Mouse (Mus musculus): ENCODE data around the gene Aox4. TPM values are rescaled to one million over a fixed set of nuclear protein-coding genes. Genes with fewer than 3 reads are reported as not detected.

Gene Aox4
- total RNA-seq (2021) = 10 to 100 TPM; 13.1 to 13.3 TPM

GRCm38 (mm10) chr1:58210203-58210602 lies at the start of gene Aox4:
Gene Aox4 (plus strand): TSS chr1:58210397.
- intact Hi-C loops (cut with DNase I) = no loop called here
- peak; percentile 40 to 60 for DNase-seq (ENCODE audit: extremely low spot score in 1 of 2, low spot score in 2 of 2)

GRCm38 (mm10) chr1:58169893-58170292 lies 40.3 kb upstream of the Aox4 start:
- intact Hi-C loops (cut with DNase I) = no loop called here
- DNase-seq (ENCODE audit: extremely low spot score in 1 of 2, low spot score in 2 of 2) = no peak

DNA sequence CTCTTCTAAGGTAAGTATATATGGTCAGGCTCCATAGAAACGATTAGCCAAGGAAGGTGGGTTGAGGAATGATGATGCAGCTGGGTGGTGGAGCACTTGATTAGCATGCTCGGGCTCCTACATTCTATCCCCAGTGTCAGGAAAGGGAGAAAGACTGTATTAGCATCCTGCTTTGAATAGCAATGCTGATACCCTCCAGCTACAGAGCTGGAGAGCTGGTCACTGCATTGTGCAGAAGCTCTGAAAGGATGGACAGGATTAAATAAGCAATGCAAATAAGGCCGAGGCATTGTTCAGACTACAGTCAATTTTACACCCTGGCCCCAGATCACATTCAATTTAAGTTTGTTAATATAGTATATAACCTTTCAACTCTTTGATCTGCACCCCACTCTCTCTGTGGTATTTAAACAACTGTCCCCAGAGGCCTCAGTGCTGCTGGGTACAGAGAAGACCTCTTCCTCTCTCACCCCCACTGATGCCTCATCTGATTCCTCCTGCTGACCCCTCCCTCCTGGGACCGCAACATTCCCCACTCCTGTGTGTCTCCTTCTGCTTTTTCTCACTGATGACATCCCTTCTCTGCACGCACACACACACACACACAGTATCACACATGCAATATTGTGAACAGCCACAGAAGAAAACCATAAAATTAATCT lies 21.6 kb upstream of the Aox4 start:
- no peak for DNase-seq (ENCODE audit: extremely low spot score in 1 of 2, low spot score in 2 of 2)
- intact Hi-C loops (cut with DNase I) = no loop called here

GRCm38 (mm10) chr1:58194317-58194716 lies 15.9 kb upstream of the Aox4 start:
- intact Hi-C loops (cut with DNase I) = no loop called here
- no peak for DNase-seq (ENCODE audit: extremely low spot score in 1 of 2, low spot score in 2 of 2)

DNA sequence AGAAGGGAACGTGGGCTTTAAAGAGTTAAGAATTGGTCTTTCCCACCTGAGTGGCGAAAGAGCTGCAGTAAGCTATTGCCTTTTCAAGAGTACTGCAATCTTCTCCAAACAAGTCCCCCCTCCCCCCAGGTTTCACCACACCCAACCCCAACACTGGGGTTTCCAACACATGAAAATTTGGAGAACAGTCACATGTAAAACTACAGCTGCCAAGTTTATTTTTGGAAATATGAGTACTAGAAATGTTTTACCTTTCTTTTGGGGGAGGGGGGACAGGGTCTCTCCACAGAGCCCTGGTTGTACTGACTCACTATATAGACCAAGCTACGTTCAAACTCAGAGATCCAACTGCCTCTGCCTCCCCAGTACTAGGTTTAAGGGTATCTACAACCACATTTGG lies 15.2 kb upstream of the Aox4 start:
- DNase-seq (ENCODE audit: extremely low spot score in 1 of 2, low spot score in 2 of 2) = no peak
- intact Hi-C loops (cut with DNase I) = no loop called here

DNA sequence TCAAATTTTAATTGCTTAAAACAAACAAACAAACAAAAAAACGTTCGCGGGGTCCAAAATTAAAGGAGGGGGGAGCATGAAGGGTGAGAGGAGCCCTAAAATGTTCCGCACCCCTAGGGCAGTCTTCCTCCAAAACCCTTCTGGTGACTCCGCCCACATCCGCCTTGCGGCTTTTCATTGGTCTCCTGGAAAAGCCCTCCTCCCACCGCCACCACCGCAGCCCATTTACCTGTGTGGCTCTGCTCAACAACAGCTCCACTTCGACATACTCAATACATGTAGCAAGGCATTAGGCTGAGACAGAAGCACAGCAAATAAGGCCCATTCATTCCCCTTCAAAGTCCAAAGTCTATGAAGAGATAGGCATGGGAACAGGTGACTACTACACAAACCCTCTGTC lies 14.7 kb upstream of the Aox4 start:
- intact Hi-C loops (cut with DNase I) = no loop called here
- no peak for DNase-seq (ENCODE audit: extremely low spot score in 1 of 2, low spot score in 2 of 2)

GRCm38 (mm10) chr1:58197023-58197422 lies 13.2 kb upstream of the Aox4 start:
- intact Hi-C loops (cut with DNase I) = no loop called here
- no peak for DNase-seq (ENCODE audit: extremely low spot score in 1 of 2, low spot score in 2 of 2)

GRCm38 (mm10) chr1:58198386-58198785 lies 11.8 kb upstream of the Aox4 start:
- DNase-seq (ENCODE audit: extremely low spot score in 1 of 2, low spot score in 2 of 2) = no peak
- intact Hi-C loops (cut with DNase I) = no loop called here

DNA sequence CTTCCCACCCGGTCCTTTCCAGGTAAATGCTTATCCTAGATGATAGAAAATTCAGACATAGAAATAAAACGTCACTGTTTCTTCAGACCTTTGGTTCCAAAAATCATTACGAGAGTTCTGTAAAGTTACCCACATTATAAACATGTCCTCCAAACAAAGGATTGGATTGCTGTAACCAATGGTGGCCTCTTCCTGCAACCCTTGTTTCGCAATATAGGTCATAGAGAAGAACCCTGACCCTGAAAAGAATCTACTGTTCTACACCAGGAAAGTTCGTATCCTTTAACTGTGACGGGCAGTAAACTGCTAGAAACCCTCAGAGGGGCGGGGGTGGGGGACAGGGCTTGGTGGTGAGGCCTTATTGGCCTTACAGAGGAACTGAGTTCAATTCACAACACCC lies 2.6 kb downstream of the Aox4 start:
- intact Hi-C loops (cut with DNase I) = no loop called here
- DNase-seq (ENCODE audit: extremely low spot score in 1 of 2, low spot score in 2 of 2) = no peak

- DNase-seq (ENCODE audit: extremely low spot score in 1 of 2, low spot score in 2 of 2) = no peak
- intact Hi-C loops (cut with DNase I) = no loop called here
Measured at GRCm38 (mm10) chr1:58213838-58214237, 3.6 kb downstream of the Aox4 start.

- intact Hi-C loops (cut with DNase I) = no loop called here
- DNase-seq (ENCODE audit: extremely low spot score in 1 of 2, low spot score in 2 of 2) = no peak
Measured at GRCm38 (mm10) chr1:58215353-58215752, 5.2 kb downstream of the Aox4 start.

DNA sequence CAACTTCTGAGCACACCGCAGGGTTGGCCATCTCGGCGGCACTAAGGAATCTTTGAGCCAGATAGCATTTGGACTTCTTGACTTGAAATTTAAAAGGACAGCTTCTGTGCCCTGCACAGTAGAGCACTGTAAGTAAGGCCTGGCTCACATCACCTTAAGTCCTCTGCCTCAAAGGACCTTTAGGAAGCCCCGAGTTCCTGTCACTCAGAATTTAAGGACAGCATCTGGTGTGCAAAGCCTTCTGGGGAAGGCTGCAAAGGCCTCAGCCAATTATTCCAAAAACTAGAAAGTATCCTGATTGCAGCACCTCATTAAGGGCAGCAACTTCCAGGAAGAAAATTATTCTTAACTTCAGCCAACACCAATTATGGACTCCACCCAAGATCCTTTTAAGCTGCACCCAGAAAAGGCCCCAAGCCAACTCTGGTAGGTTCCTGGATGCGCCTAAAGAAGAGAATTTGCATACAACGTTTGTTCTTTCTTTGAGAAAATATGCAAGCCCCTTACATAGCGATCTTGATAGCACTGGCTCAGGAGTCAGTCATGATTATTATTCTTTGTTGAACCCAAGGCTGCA lies 5.8 kb downstream of the Aox4 start:
- DNase-seq (ENCODE audit: extremely low spot score in 1 of 2, low spot score in 2 of 2) = no peak
- intact Hi-C loops (cut with DNase I) = no loop called here

DNA sequence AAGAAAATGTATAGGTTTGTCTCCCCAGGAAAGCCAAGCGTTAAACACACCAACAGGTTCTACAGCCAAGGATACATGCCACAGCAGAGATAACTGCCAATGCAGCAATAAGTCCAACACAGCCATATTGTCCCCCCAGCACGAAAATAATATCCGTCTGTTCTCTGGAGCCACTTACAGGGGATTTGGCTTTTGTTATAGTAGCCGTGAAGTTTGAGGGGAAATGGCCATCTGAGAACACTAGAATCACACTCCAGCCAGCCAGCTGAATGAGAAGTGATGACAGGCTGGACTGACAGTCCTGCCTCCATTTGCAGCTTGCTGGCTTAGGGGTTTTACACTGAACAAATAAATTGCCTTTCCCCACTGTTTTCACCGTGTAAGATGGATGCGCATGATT lies 10.9 kb downstream of the Aox4 start:
- no peak for DNase-seq (ENCODE audit: extremely low spot score in 1 of 2, low spot score in 2 of 2)
- intact Hi-C loops (cut with DNase I) = no loop called here

GRCm38 (mm10) chr1:58221879-58222278 lies 11.7 kb downstream of the Aox4 start:
- intact Hi-C loops (cut with DNase I) = no loop called here
- peak in 1 of 2 experiments; percentile 55 for DNase-seq (ENCODE audit: extremely low spot score in 1 of 2, low spot score in 2 of 2)

DNA sequence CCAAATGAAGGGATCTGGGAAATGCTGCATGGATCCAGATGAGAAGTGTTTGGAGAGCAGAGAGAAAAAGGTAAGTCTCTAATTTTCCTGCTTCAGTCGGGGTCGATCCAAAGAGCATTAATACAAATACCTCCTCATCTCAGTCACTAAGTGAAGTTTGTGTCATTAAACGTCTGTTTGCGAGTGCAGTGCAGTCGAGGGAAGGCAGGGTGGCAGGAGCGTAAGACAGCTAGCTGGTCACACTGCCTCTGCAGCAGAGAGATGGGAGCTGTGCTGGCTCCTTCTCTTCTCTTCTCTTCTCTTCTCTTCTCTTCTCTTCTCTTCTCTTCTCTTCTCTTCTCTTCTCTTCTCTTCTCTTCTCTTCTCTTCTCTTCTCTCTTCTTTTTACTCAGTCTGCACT lies 17.9 kb downstream of the Aox4 start:
- no peak for DNase-seq (ENCODE audit: extremely low spot score in 1 of 2, low spot score in 2 of 2)
- intact Hi-C loops (cut with DNase I) = no loop called here

DNA sequence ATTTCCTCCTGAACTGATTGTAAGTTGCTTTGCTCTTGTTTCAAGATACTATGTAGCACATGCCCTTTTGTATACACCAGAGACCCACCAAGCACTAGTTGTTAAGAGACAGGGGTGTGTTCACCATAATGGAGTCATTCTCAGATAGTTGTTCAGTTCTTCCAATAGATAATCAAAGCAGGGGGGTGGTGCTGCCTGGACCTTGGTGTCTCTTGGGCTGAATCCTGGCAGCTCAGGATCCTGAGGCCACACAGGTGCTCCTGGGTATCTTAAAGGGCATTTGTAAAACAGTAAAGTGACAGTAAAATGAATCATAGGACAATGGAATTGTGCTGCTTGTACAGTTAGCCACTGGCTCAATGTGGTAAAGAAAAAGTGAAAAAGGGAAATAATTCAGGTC lies 18.7 kb downstream of the Aox4 start:
- intact Hi-C loops (cut with DNase I) = no loop called here
- DNase-seq (ENCODE audit: extremely low spot score in 1 of 2, low spot score in 2 of 2) = no peak

DNA sequence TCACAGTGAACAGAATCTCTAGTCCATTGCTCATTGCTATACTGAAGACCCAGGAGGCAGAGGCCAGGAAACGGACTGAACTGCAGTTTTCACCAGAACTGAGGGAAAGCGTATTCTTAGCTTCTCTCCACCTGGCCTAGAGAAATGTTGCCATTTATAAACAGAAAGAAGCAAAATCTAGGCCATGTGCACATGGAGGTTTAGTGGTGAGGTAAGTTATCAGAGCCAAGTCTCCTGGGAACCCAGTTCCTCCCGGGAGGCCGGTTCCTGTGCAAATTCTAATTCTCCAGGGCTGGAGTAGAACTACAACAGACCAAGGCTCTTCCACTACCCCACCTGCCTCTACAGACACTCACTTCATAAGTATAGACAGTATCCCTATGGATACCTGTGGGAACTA lies 19.6 kb downstream of the Aox4 start:
- no peak for DNase-seq (ENCODE audit: extremely low spot score in 1 of 2, low spot score in 2 of 2)
- intact Hi-C loops (cut with DNase I) = no loop called here

GRCm38 (mm10) chr1:58230542-58230941 lies 20.3 kb downstream of the Aox4 start:
- no peak for DNase-seq (ENCODE audit: extremely low spot score in 1 of 2, low spot score in 2 of 2)
- intact Hi-C loops (cut with DNase I) = no loop called here

DNA sequence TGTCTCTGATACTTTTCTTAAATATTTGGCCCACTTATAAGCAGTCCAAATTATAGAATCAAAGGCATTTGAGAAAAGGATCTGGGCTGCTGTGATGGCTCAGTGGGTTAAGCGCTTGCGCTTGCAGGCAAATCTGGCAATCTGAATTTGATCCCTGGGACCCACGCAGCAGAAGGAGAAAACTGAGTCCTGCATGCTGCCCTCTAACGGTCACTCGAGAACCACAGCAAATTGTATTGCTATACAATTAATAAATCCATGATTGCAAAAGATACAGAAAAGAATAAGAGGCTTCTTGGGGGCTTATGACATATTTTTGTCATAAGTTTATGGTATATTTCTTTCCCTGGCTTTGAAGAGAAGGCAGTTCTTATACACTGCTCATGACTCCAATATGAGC lies 25.2 kb downstream of the Aox4 start:
- no peak for DNase-seq (ENCODE audit: extremely low spot score in 1 of 2, low spot score in 2 of 2)
- intact Hi-C loops (cut with DNase I) = no loop called here

- no peak for DNase-seq (ENCODE audit: extremely low spot score in 1 of 2, low spot score in 2 of 2)
- intact Hi-C loops (cut with DNase I) = no loop called here
Measured at GRCm38 (mm10) chr1:58237527-58238299, 27.5 kb downstream of the Aox4 start.

Data from left cerebral cortex, postnatal 10 days (tissue).